Mouse (Mus musculus) limb, embryonic 14.5 days (tissue): ENCODE measurements around the gene Zfp609. TPM values are rescaled to one million over a fixed set of nuclear protein-coding genes. Genes with fewer than 3 reads are reported as not detected.

Experiments used
- ATAC-seq: fragments of 200-750 bp; cut with Nextera tagmentation; 2 replicates; pipeline ENCODE4 v1.8.0; 2017; ENCODE audit warnings: low read depth, moderate number of reproducible peaks, moderate TSS enrichment; ENCODE audit not compliant: low FRiP score
- DNase-seq: peaks from one replicate; pipeline ENCODE4 v3.0.0-alpha.2; 2015; ENCODE audit warnings: low spot score
- H3K27ac ChIP-seq: fragments of 300-500 bp; sonication (generic); replicated peaks from 2 replicates; pipeline ENCODE4 v1.5.1; 2014; ENCODE audit warnings: low read depth, mild to moderate bottlenecking, low read length, moderate library complexity, mixed read lengths
- H3K27me3 ChIP-seq: fragments of 300-500 bp; sonication (generic); 2 replicates; pipeline ENCODE4 v1.6.1; 2014; ENCODE audit warnings: low read length, mixed read lengths; ENCODE audit not compliant: control insufficient read depth, insufficient read depth
- H3K36me3 ChIP-seq: fragments of 300-500 bp; sonication (generic); 2 replicates; pipeline ENCODE4 v1.6.1; 2014; ENCODE audit warnings: mild to moderate bottlenecking, low read length, moderate library complexity, mixed read lengths; ENCODE audit not compliant: control insufficient read depth, insufficient read depth
- H3K4me1 ChIP-seq: fragments of 300-500 bp; sonication (generic); 2 replicates; pipeline ENCODE4 v1.6.1; 2014; ENCODE audit warnings: antibody characterized with exemption, low read length, mixed read lengths; ENCODE audit not compliant: control insufficient read depth, insufficient read depth
- H3K4me2 ChIP-seq: fragments of 300-500 bp; sonication (generic); replicated peaks from 2 replicates; pipeline ENCODE4 v1.6.1; 2014; ENCODE audit warnings: low read depth, mild to moderate bottlenecking, low read length, moderate library complexity; ENCODE audit not compliant: severe bottlenecking
- H3K4me3 ChIP-seq: fragments of 300-500 bp; sonication (generic); replicated peaks from 2 replicates; pipeline ENCODE4 v1.5.1; 2014; ENCODE audit warnings: low read length
- H3K9ac ChIP-seq: fragments of 300-500 bp; sonication (generic); 2 replicates; pipeline ENCODE4 v1.6.1; 2014; ENCODE audit warnings: mild to moderate bottlenecking, low read depth, low read length, moderate library complexity; ENCODE audit not compliant: severe bottlenecking
- H3K9me3 ChIP-seq: fragments of 300-500 bp; sonication (generic); 2 replicates; pipeline ENCODE4 v1.6.1; 2016; ENCODE audit warnings: low read length; ENCODE audit not compliant: control insufficient read depth
- POLR2A ChIP-seq: fragments of 200-500 bp; IDR thresholded peaks from 2 replicates; pipeline ENCODE4 v1.8.0; 2012; ENCODE audit warnings: inconsistent platforms, mild to moderate bottlenecking, moderate library complexity, borderline replicate concordance; ENCODE audit not compliant: insufficient read depth, insufficient read length; ENCODE audit errors: extremely low read depth
- WGBS: fragments of 180-500 bp; shearing (Covaris S2); extraction: QIAGEN DNeasy Blood & Tissue Kit; methylation state at CpG from one replicate; pipeline ENCODE4 v1.1.7; 2014; 5-methylcytosine and 5-hydroxymethylcytosine counted together
- polyA plus RNA-seq, 2 experiments: library from polyadenylated mRNA; depleted of rRNA in 1 of 2; stranded (reverse) in 1 of 2; unstranded in 1 of 2; fragments of >200 nt; fragmentation: Nextera tagmentation in 1 of 2; extraction: Ambion mirVana in 1 of 2; gene quantifications; 2 replicates each; pipeline versions ENCODE4 v1.2.1 to v1.2.3; 2012 to 2014

Gene Zfp609
- polyA plus RNA-seq, 2 experiments: 7.3 to 20.3 TPM

GRCm38 (mm10) chr9:65744171-65745082 is 82.9 kb downstream of the Zfp609 start:
- WGBS: 59% methylated on average over 4 of the region's 4 CpGs
- no peak for TF ChIP-seq POLR2A
- Histone ChIP-seq H3K27me3 (no peaks in the 10 kb centered on the region), H3K27ac (0 out of 2 replicates have a peak overlapping the region, but pooled peaks have one; percentile 26), H3K9me3 (no peaks in the 10 kb centered on the region), H3K4me1 (peaks cover 17% of the 10 kb centered on the region), H3K9ac (no peak overlapping the region), H3K4me3 (no peak overlapping the region), H3K36me3 (peaks cover 2% of the 10 kb centered on the region; the same call in 1 of the 2 replicates), H3K4me2 (no peak overlapping the region)
- ATAC-seq (peak; percentile 23; the same call in 1 of the 2 replicates), DNase-seq (peak; percentile 36)

GRCm38 (mm10) chr9:65743809-65744170 is 83.6 kb downstream of the Zfp609 start:
- H3K4me1 ChIP-seq: peaks cover 17% of the 10 kb centered on the region
- H3K27ac ChIP-seq: no peak overlapping the region
- no peak overlapping the region for H3K4me3 ChIP-seq
- TF ChIP-seq POLR2A: no peak
- ATAC-seq (no peak), DNase-seq (no peak)
- H3K9ac ChIP-seq: no peak overlapping the region
- peaks cover 6% of the 10 kb centered on the region; the same call in 1 of the 2 replicates for H3K36me3 ChIP-seq
- no peak overlapping the region for H3K4me2 ChIP-seq
- H3K27me3 ChIP-seq: no peaks in the 10 kb centered on the region
- no peaks in the 10 kb centered on the region for H3K9me3 ChIP-seq

DNA sequence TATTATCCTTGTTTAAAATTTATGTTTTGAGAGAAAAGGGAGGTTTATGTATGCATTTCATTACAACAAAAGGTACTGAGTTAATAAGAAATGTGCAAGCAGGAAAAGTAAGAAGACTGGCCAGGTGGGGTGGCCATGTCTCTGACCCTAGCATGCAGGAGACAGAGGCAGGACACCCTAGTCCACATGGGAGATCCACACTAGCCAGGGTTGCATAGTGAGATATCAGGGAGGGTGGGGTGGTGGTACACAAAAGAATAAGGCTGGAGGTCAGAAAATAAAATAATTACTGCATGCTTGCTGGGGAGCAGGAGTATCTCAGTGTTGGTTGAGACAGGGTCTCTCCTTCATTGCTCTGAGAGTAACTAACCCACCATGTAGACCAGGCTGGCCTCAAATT is 84.0 kb downstream of the Zfp609 start:
- DNase-seq: no peak
- H3K4me3 ChIP-seq: no peak overlapping the region
- H3K27me3 ChIP-seq: no peaks in the 10 kb centered on the region
- no peak overlapping the region for H3K4me2 ChIP-seq
- TF ChIP-seq POLR2A: no peak
- H3K27ac ChIP-seq: no peak overlapping the region
- no peak for ATAC-seq
- no peak overlapping the region for H3K9ac ChIP-seq
- H3K9me3 ChIP-seq: no peaks in the 10 kb centered on the region
- H3K36me3 ChIP-seq: peaks cover 6% of the 10 kb centered on the region; the same call in 1 of the 2 replicates
- peaks cover 17% of the 10 kb centered on the region for H3K4me1 ChIP-seq

GRCm38 (mm10) chr9:65742777-65743176 is 84.6 kb downstream of the Zfp609 start:
- Histone ChIP-seq H3K36me3 (peaks cover 6% of the 10 kb centered on the region; the same call in 1 of the 2 replicates), H3K4me2 (no peak overlapping the region), H3K9me3 (no peaks in the 10 kb centered on the region), H3K4me1 (peaks cover 17% of the 10 kb centered on the region), H3K27ac (no peak overlapping the region), H3K4me3 (no peak overlapping the region), H3K27me3 (no peaks in the 10 kb centered on the region), H3K9ac (no peak overlapping the region)
- ATAC-seq: no peak
- WGBS: 92% methylated on average over 3 of the region's 3 CpGs
- no peak for TF ChIP-seq POLR2A
- no peak for DNase-seq

DNA sequence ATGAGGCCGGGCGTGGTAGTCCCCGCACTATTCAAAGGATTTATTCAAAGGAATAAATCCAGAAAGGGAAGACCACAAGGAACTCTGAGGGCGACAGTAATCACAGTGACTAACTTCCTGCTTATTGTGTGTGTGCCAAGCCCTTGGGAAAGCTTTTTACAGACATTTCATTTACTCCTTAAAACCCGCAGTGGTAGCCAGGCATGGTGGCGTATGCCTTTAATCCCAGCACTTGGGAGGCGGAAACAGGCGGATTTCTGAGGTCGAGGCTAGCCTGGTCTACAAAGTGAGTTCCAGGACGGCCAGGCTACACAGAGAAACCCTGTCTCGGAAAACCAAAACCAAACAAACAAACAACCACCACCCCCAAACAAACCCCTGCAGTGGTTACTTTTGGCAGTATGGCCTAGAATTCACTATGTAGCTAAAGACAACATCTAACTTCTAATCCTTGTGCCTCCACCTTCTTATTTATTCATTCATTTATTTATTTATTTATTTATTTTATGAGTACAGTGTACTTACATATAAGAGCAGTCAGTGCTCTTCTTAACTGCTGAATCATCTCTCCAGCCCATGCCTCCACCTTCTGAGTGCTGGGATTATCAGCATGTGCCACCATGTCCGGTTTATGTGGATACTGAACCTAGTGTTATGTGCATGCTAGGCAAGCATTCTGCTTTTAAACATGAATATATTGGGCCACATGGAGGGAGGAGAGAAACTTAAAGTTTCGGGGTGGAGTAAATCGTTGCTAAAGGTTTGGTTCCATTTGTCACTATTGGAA is 86.1 kb downstream of the Zfp609 start:
- 93% methylated on average over 14 of the region's 14 CpGs for WGBS
- Histone ChIP-seq H3K4me3 (no peak overlapping the region), H3K9ac (no peak overlapping the region), H3K27ac (no peak overlapping the region), H3K27me3 (no peaks in the 10 kb centered on the region), H3K4me1 (peaks cover 17% of the 10 kb centered on the region), H3K9me3 (no peaks in the 10 kb centered on the region), H3K4me2 (no peak overlapping the region), H3K36me3 (peaks cover 6% of the 10 kb centered on the region; the same call in 1 of the 2 replicates)
- DNase-seq: no peak
- no peak for ATAC-seq
- no peak for TF ChIP-seq POLR2A
